Mouse (Mus musculus) left cerebral cortex, adult 2 months (tissue): ENCODE results near the gene Bmp2k. TPM values are rescaled to one million over a fixed set of nuclear protein-coding genes. Genes with fewer than 3 reads are reported as not detected.

ENCODE experiments used
- DNase-seq, 2 experiments: peaks; one replicate each; pipeline ENCODE4 v3.0.0; 2021 to 2022; ENCODE audit warnings: low spot score in 2 of 2, mixed read lengths in 1 of 2; ENCODE audit errors: extremely low spot score in 1 of 2
- H3K27ac ChIP-seq: fragments of 200-600 bp; 2 replicates; pipeline ENCODE4 v1.8.1; 2022
- H3K4me3 ChIP-seq: fragments of 200-600 bp; 2 replicates; pipeline ENCODE4 v1.8.1; 2022
- CTCF ChIP-seq: fragments of 200-600 bp; IDR thresholded peaks from 2 replicates; pipeline ENCODE4 v1.8.1; 2022; ENCODE audit warnings: antibody characterized with exemption, mild to moderate bottlenecking, moderate library complexity
- intact Hi-C: fragments of 180-260 bp; cut with DNase I; formaldehyde crosslinking; loops from one replicate; pipeline ENCODE4 v1.15.1; 2025
- total RNA-seq, 2 experiments: library from RNA; stranded (reverse); gene quantifications; 2 replicates each; pipeline ENCODE4 v1.2.3; 2021

The Bmp2k gene
- total RNA-seq, 2 experiments from 2014 or later = 11.9 to 12.4 TPM

GRCm38 (mm10) chr5:96996401-96997309, 834 bp upstream of the Bmp2k start:
- Histone ChIP-seq H3K4me3 (peak overlapping the region; percentile 62), H3K27ac (peak overlapping the region; percentile 96)
- DNase-seq = peak; percentile 14 to 15
- TF ChIP-seq CTCF = no peak
- intact Hi-C loops = loop anchor here (5.0 kb wide), 1 partner anchor 79 kb away; no protein-coding TSS in a partner anchor

- DNase-seq = peak in 1 of 2 experiments; percentile 36
- Histone ChIP-seq H3K4me3 (peak overlapping the region; percentile 62), H3K27ac (peak overlapping the region; percentile 79)
- no peak for TF ChIP-seq CTCF
- intact Hi-C loops = loop anchor here (5.0 kb wide), 1 partner anchor 81 kb away; no protein-coding TSS in a partner anchor
These were observed 495 bp downstream of the Bmp2k start for GRCm38 (mm10) chr5:96997802-96998565.

- Histone ChIP-seq H3K4me3 (peak overlapping the region; percentile 62), H3K27ac (peak overlapping the region; percentile 79)
- no peak for TF ChIP-seq CTCF
- DNase-seq = no peak
- intact Hi-C loops = loop anchor here (5.0 kb wide), 1 partner anchor 81 kb away; no protein-coding TSS in a partner anchor
These were observed 1.0 kb downstream of the Bmp2k start for GRCm38 (mm10) chr5:96998566-96998907.

GRCm38 (mm10) chr5:96999601-97000000, 2.1 kb downstream of the Bmp2k start:
- Histone ChIP-seq H3K4me3 (0 out of 2 replicates have a peak overlapping the region, but pooled peaks have one; percentile 9), H3K27ac (no peak overlapping the region)
- no peak for DNase-seq
- no peak for TF ChIP-seq CTCF
- intact Hi-C loops = loop anchor here (5.0 kb wide), 1 partner anchor 82 kb away; no protein-coding TSS in a partner anchor

- Histone ChIP-seq H3K4me3 (no peak overlapping the region), H3K27ac (no peak overlapping the region)
- no peak for DNase-seq
- intact Hi-C loops = loop anchor here (2.0 kb wide), 1 partner anchor 16 kb away; no protein-coding TSS in a partner anchor
- TF ChIP-seq CTCF = no peak
These were observed 3.0 kb downstream of the Bmp2k start for GRCm38 (mm10) chr5:97000524-97000923.

GRCm38 (mm10) chr5:97001153-97001552, 3.7 kb downstream of the Bmp2k start:
- Histone ChIP-seq H3K27ac (no peak overlapping the region), H3K4me3 (no peak overlapping the region)
- intact Hi-C loops = loop anchor here (2.0 kb wide), 1 partner anchor 16 kb away; no protein-coding TSS in a partner anchor
- no peak for TF ChIP-seq CTCF
- DNase-seq = no peak

- no peak overlapping the region for H3K27ac ChIP-seq
- DNase-seq = no peak
- intact Hi-C loops = loop anchor here (2.0 kb wide), 1 partner anchor 15 kb away; no protein-coding TSS in a partner anchor
These were observed 4.1 kb downstream of the Bmp2k start for GRCm38 (mm10) chr5:97001571-97001970.

GRCm38 (mm10) chr5:97002336-97002735, 4.8 kb downstream of the Bmp2k start:
- no peak for DNase-seq
- no peak for TF ChIP-seq CTCF
- intact Hi-C loops = no loop called here
- Histone ChIP-seq H3K27ac (no peak overlapping the region), H3K4me3 (no peak overlapping the region)

More at GRCm38 (mm10) chr5:97001571-97001970, 4.1 kb downstream of the Bmp2k start:
- no peak for TF ChIP-seq CTCF
- H3K4me3 ChIP-seq = no peak overlapping the region

- H3K4me3 ChIP-seq = no peak overlapping the region
- DNase-seq = no peak
- intact Hi-C loops = no loop called here
- no peak for TF ChIP-seq CTCF
- H3K27ac ChIP-seq = no peak overlapping the region
These were observed 5.4 kb downstream of the Bmp2k start for GRCm38 (mm10) chr5:97002937-97003336.

- H3K27ac ChIP-seq = no peak overlapping the region
- intact Hi-C loops = no loop called here
- no peak for DNase-seq
- no peak overlapping the region for H3K4me3 ChIP-seq
- no peak for TF ChIP-seq CTCF
These were observed 6.9 kb downstream of the Bmp2k start for GRCm38 (mm10) chr5:97004178-97005030.

GRCm38 (mm10) chr5:97005891-97006290, 8.4 kb downstream of the Bmp2k start:
- no peak for TF ChIP-seq CTCF
- intact Hi-C loops = no loop called here
- DNase-seq = no peak
- Histone ChIP-seq H3K4me3 (no peak overlapping the region), H3K27ac (no peak overlapping the region)
